Mouse (Mus musculus) spleen, adult 2 months (tissue): Measurements from ENCODE around the gene Olfr1167.

Experiments used
- CTCF ChIP-seq: fragments of 200-500 bp; IDR thresholded peaks from 2 replicates; pipeline ENCODE4 v1.5.1; 2011; ENCODE audit warnings: mild to moderate bottlenecking, inconsistent platforms; ENCODE audit not compliant: insufficient read depth, insufficient read length, insufficient replicate concordance; ENCODE audit errors: extremely low read depth
- POLR2A ChIP-seq: fragments of 200-500 bp; IDR thresholded peaks from 2 replicates; pipeline ENCODE4 v1.6.1; 2011; ENCODE audit warnings: low read depth, low read length, inconsistent platforms

- TF ChIP-seq POLR2A = no peak
- no peak for TF ChIP-seq CTCF
Observed at GRCm38 (mm10) chr2:88181580-88181979, 26.6 kb upstream of the Olfr1167 start, which contains the start of gene Olfr1168.
